Mouse (Mus musculus) embryonic stem cell, embryonic (primary cell): ENCODE results near the gene Pbxip1.

Experiments
- CTCF ChIA-PET, 4 experiments: fragments of 300-600 bp in 2 of 4; fragments of 350-600 bp in 2 of 4; sonication (Branson Sonifier 250); formaldehyde crosslinking; loops; one replicate each; lab custom pipeline; 2022; ENCODE audit warnings: inconsistent platforms in 2 of 4; lab: Charles Lee
- POLR2A ChIA-PET, 4 experiments: fragments of 300-600 bp in 2 of 4; fragments of 350-600 bp in 2 of 4; sonication (Branson Sonifier 250); formaldehyde crosslinking; loops; one replicate each; lab custom pipeline; 2022; ENCODE audit warnings: antibody characterized with exemption in 4 of 4, inconsistent platforms in 1 of 4; lab: Charles Lee

Gene Pbxip1

GRCm38 (mm10) chr3:89472280-89472679 is 35.8 kb downstream of the Pbxip1 start:
- CTCF ChIA-PET = interaction anchor here in 2 of 4 experiments (0.6 to 1.2 kb wide), 6 partner anchors 9 to 23 kb away, joined by 3 to 9 read pairs (median 4); no protein-coding TSS in a partner anchor

GRCm38 (mm10) chr3:89473838-89474237 is 37.3 kb downstream of the Pbxip1 start:
- ChIA-PET CTCF (interaction anchor here in 2 of 4 experiments (0.6 to 0.9 kb wide), 3 partner anchors 18 to 427 kb away, joined by 3 to 5 read pairs (median 4); partner anchors contain the start of gene Shc1 (in 1 of the 2)), POLR2A (no interaction called here)

More at GRCm38 (mm10) chr3:89472280-89472679, 35.8 kb downstream of the Pbxip1 start:
- POLR2A ChIA-PET = interaction anchor here in 3 of 4 experiments (0.6 to 1.3 kb wide), 5 partner anchors 12 to 115 kb away, joined by 3 to 4 read pairs (median 4); partner anchors contain the start of gene Pbxip1 (in 1 of the 3)

GRCm38 (mm10) chr3:89479055-89479454 is 42.5 kb downstream of the Pbxip1 start:
- ChIA-PET CTCF (interaction anchor here in 3 of 4 experiments (0.5 to 0.8 kb wide), 3 partner anchors 13 to 379 kb away, joined by 3 to 4 read pairs (median 3); no protein-coding TSS in a partner anchor), POLR2A (interaction anchor here in 1 of 4 experiments (1.2 kb wide), 1 partner anchor 20 kb away, joined by 3 read pairs; no protein-coding TSS in a partner anchor)

GRCm38 (mm10) chr3:89481488-89481887 is 45.0 kb downstream of the Pbxip1 start:
- CTCF ChIA-PET = interaction anchor here (0.5 to 3.0 kb wide), 100 partner anchors 9 to 1521 kb away, joined by 3 to 81 read pairs (median 4); partner anchors contain the start of genes Pmvk (in 3 of the 4), Adam15 (in 2 of the 4), Efna1 (in 1 of the 4) and Efna3 (in 1 of the 4)
- POLR2A ChIA-PET = interaction anchor here (0.6 to 3.0 kb wide), 36 partner anchors 11 to 332 kb away, joined by 3 to 18 read pairs (median 4); partner anchors contain the start of genes Adam15 (in 1 of the 4), Cks1b (in 1 of the 4), Flad1 (in 1 of the 4) and Pbxip1 (in 1 of the 4)

- ChIA-PET POLR2A (interaction anchor here (0.6 to 3.0 kb wide), 21 partner anchors 15 to 318 kb away, joined by 3 to 18 read pairs (median 4); partner anchors contain the start of genes Cks1b (in 2 of the 4), Shc1 (in 2 of the 4), Adam15 (in 1 of the 4) and Pbxip1 (in 1 of the 4)), CTCF (interaction anchor here (0.5 to 3.0 kb wide), 66 partner anchors 8 to 784 kb away, joined by 3 to 81 read pairs (median 6); partner anchors contain the start of genes Pmvk (in 3 of the 4), Adam15 (in 2 of the 4), Efna1 (in 1 of the 4) and Efna3 (in 1 of the 4))
Observed at GRCm38 (mm10) chr3:89482249-89482648, 45.7 kb downstream of the Pbxip1 start.

GRCm38 (mm10) chr3:89484766-89485524 is 48.4 kb downstream of the Pbxip1 start:
- CTCF ChIA-PET = interaction anchor here (0.5 to 3.0 kb wide), 23 partner anchors 15 to 177 kb away, joined by 3 to 34 read pairs (median 4); partner anchors contain the start of gene Pmvk (in 2 of the 4)
- POLR2A ChIA-PET = interaction anchor here in 3 of 4 experiments (0.6 to 1.4 kb wide), 10 partner anchors 19 to 383 kb away, joined by 3 to 14 read pairs (median 4); no protein-coding TSS in a partner anchor

GRCm38 (mm10) chr3:89486111-89486510 is 49.6 kb downstream of the Pbxip1 start:
- ChIA-PET POLR2A (interaction anchor here in 3 of 4 experiments (0.6 to 1.8 kb wide), 4 partner anchors 15 to 313 kb away, joined by 3 to 4 read pairs (median 4); partner anchors contain the start of gene Pbxip1 (in 1 of the 3)), CTCF (interaction anchor here (0.5 to 3.0 kb wide), 13 partner anchors 13 to 169 kb away, joined by 3 to 34 read pairs (median 7); partner anchors contain the start of gene Pmvk (in 1 of the 4))

GRCm38 (mm10) chr3:89486916-89487702 is 50.6 kb downstream of the Pbxip1 start:
- ChIA-PET CTCF (interaction anchor here (0.8 to 2.0 kb wide), 9 partner anchors 12 to 203 kb away, joined by 3 to 7 read pairs (median 6); partner anchors contain the start of gene Adam15 (in 1 of the 4)), POLR2A (interaction anchor here (0.5 to 1.8 kb wide), 10 partner anchors 16 to 1290 kb away, joined by 3 to 9 read pairs (median 3); partner anchors contain the start of genes Pbxip1 (in 1 of the 4) and Tpm3 (in 1 of the 4))

- CTCF ChIA-PET = interaction anchor here (0.7 to 4.2 kb wide), 20 partner anchors 8 to 248 kb away, joined by 3 to 39 read pairs (median 4); partner anchors contain the start of genes Cks1b (in 1 of the 4) and Shc1 (in 1 of the 4)
- POLR2A ChIA-PET = interaction anchor here in 2 of 4 experiments (0.8 to 1.7 kb wide), 11 partner anchors 18 to 168 kb away, joined by 3 to 5 read pairs (median 3); partner anchors contain the start of gene Efna3 (in 1 of the 2)
Observed at GRCm38 (mm10) chr3:89490790-89491189, 54.3 kb downstream of the Pbxip1 start.

GRCm38 (mm10) chr3:89491559-89491958 is 55.1 kb downstream of the Pbxip1 start:
- ChIA-PET POLR2A (interaction anchor here in 2 of 4 experiments (0.7 to 1.7 kb wide), 11 partner anchors 12 to 307 kb away, joined by 3 to 5 read pairs (median 3); partner anchors contain the start of gene Efna3 (in 1 of the 2)), CTCF (interaction anchor here in 3 of 4 experiments (0.9 to 4.2 kb wide), 13 partner anchors 10 to 248 kb away, joined by 3 to 39 read pairs (median 3); partner anchors contain the start of genes Cks1b (in 1 of the 3) and Shc1 (in 1 of the 3))

GRCm38 (mm10) chr3:89492701-89493151 is 56.2 kb downstream of the Pbxip1 start:
- POLR2A ChIA-PET = interaction anchor here in 1 of 4 experiments (1.2 to 1.7 kb wide), 3 partner anchors 11 to 43 kb away, joined by 3 to 5 read pairs (median 3); no protein-coding TSS in a partner anchor

GRCm38 (mm10) chr3:89494630-89495029 is 58.1 kb downstream of the Pbxip1 start:
- CTCF ChIA-PET = interaction anchor here in 3 of 4 experiments (0.5 to 2.6 kb wide), 7 partner anchors 16 to 318 kb away, joined by 3 to 10 read pairs (median 3); partner anchors contain the start of gene Scamp3 (in 1 of the 3)
- POLR2A ChIA-PET = no interaction called here

More at GRCm38 (mm10) chr3:89492701-89493151, 56.2 kb downstream of the Pbxip1 start:
- CTCF ChIA-PET = interaction anchor here in 2 of 4 experiments (0.6 to 4.2 kb wide), 4 partner anchors 43 to 296 kb away, joined by 3 to 24 read pairs (median 3); no protein-coding TSS in a partner anchor

GRCm38 (mm10) chr3:89496366-89496765 is 59.9 kb downstream of the Pbxip1 start:
- CTCF ChIA-PET = interaction anchor here (0.7 to 1.5 kb wide), 4 partner anchors 15 to 118 kb away, joined by 3 to 5 read pairs (median 4); no protein-coding TSS in a partner anchor
- POLR2A ChIA-PET = interaction anchor here in 1 of 4 experiments (0.6 to 0.8 kb wide), 2 partner anchors 19 to 39 kb away, joined by 3 to 4 read pairs; no protein-coding TSS in a partner anchor

- ChIA-PET POLR2A (interaction anchor here (0.6 to 1.5 kb wide), 8 partner anchors 13 to 289 kb away, joined by 3 to 5 read pairs (median 4); partner anchors contain the start of genes Cks1b (in 1 of the 4) and Shc1 (in 1 of the 4)), CTCF (interaction anchor here (0.6 to 2.2 kb wide), 13 partner anchors 10 to 359 kb away, joined by 3 to 10 read pairs (median 3); no protein-coding TSS in a partner anchor)
Observed at GRCm38 (mm10) chr3:89499696-89500095, 63.2 kb downstream of the Pbxip1 start.
